Mouse (Mus musculus) thymus, adult 2 months (tissue): Measurements from ENCODE around the gene Gm26897.

Experiments
- CTCF ChIP-seq: fragments of 200-500 bp; IDR thresholded peaks from 2 replicates; pipeline ENCODE4 v1.5.1; 2012; ENCODE audit warnings: mild to moderate bottlenecking, control low read depth, low read length, moderate library complexity, borderline replicate concordance; ENCODE audit not compliant: control insufficient read depth, poor library complexity, insufficient read depth; ENCODE audit errors: extremely low read depth
- POLR2A ChIP-seq: fragments of 200-500 bp; IDR thresholded peaks from 2 replicates; pipeline ENCODE4 v1.6.1; 2012; ENCODE audit warnings: mild to moderate bottlenecking, low read length, control low read depth, moderate library complexity; ENCODE audit not compliant: control insufficient read depth, poor library complexity, insufficient read depth; ENCODE audit errors: extremely low read depth

DNA sequence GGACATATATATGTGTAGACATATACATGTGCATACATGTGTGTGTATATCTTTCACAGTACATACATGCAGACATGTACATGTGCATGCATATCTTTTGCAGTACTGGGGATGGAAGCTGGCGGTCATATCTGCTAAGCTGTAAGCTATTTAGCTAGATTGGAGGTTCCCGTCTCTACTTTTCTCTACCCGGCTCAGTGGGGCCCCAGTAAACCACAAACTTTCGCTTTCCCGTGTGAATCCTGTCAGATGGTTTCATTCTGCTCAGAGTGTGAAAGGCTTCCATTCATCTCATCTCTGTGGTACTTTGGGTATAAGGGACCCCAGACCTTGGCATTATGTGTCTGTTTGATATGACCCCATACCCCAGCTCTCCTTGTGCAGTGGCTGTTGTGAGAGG, 46.4 kb upstream of the Gm26897 start:
- no peak for TF ChIP-seq CTCF
- TF ChIP-seq POLR2A = no peak
